Mouse (Mus musculus) E14TG2a.4 (cell line): ENCODE measurements at regions not wholly inside any gene's neighbourhood (a gene's known extent, or its start where the extent isn't known, plus 50 kb on each side); places are given as distances from the start of the nearest gene placed in this dataset.
A peak's percentile ranks its signal among the peaks of the same experiment; 100 is the strongest.

Experiments used
- CTCF ChIP-seq: conservative IDR thresholded peaks from 2 replicates; pipeline ENCODE4 v1.5.1; 2014; ENCODE audit warnings: low read length
- NANOG ChIP-seq: IDR thresholded peaks from 2 replicates; pipeline ENCODE4 v1.6.1; 2014; ENCODE audit warnings: borderline replicate concordance, low read length, mixed read lengths
- POU5F1 ChIP-seq: IDR thresholded peaks from 2 replicates; pipeline ENCODE4 v1.6.1; 2014; ENCODE audit warnings: low read length, borderline replicate concordance

GRCm38 (mm10) chr7:136807968-136808367, 86.4 kb upstream of the Mgmt start:
- TF ChIP-seq CTCF (peak; percentile 49), POU5F1 (no peak), NANOG (no peak)
